Mouse (Mus musculus) forelimb bud, embryonic 11.5 days (tissue): ENCODE measurements around the gene Hspb6.

Experiments
- DNase-seq: peaks from one replicate; pipeline ENCODE4 v3.0.0-alpha.2; 2012; ENCODE audit warnings: low read depth, low spot score

Gene Hspb6

DNA sequence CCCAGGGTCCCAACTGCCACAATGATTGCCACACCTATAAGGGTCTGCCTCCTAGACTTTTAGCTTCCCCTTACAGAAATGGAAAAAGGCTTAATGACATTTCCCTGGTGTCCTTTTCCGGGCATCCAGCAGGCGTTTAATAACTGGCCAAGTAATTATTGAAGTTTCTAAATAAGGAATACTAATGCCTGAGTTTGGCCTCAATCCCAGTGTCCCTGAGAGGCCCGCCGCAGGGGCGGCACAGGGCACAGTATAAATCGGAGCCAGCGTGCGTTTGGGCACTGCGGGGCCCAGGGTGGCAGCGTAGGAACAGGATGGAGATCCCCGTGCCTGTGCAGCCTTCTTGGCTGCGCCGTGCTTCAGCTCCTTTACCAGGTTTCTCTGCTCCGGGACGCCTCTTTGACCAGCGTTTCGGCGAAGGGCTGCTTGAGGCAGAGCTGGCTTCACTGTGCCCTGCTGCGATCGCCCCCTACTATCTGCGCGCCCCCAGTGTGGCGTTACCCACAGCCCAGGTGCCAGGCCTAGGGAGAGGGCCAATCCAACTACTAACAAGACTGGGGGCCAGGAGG, 1.1 kb downstream of the Hspb6 start:
- DNase-seq, result no peak

DNA sequence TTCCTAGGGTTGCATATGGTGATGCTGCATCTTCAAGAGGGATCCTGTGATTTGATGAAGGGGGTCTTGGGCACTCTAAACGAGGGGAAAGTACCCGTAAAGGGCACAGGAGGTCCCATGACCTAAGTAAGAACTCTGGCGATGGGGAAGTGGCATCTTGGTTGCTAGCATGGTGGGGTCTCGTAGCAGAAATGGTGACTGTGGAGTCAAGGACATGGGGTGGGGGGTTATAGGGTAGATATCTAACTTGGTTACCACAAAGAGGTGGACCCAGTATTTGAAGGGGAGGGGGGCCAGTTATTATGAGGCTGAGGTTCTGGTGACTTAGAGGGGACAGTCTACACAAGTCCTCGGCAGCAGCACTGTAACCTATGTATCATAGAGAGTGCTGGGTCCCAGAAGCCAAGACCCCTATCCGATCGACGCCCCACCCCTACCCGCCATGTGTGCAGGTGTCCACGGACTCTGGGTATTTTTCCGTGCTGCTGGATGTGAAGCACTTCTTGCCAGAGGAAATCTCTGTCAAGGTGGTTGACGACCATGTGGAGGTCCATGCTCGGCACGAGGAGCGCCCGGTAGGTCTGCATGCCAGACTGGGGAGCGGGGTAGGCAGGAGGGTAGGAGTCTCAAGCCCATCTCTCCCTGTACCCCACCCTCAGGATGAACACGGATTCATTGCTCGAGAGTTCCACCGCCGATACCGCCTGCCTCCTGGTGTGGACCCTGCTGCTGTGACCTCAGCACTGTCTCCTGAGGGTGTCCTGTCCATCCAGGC, 2.0 kb downstream of the Hspb6 start:
- no peak for DNase-seq

DNA sequence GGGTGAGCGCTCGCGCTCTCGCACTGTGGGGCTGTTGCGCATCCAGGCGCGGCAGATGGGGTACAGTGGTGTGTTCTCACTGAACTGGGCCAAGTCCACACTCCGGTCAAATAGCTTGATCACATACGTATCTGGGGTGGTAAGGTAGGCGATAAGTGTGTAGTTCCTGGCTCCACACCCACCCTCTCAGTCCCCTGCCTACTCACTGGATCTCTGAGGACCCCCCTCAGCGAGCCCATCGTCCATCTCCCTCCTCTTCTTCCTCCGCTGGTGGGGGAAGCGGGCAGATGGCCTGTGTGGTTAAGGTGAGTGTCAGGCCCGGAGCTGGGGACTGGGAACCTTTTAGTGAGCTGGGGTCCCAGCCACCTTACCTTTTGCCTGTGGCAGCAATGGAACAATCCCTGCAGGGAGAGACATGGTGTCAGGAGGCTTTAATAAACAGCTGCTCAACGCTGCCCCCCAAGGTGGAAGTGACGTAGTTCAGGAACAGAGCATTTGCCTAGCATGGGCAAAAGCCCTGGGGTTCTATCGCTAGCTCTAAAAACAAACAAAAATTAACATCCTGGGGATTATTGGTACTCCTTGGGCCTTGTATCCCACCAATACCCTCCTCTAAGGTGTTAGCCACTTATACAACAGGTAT, 5.0 kb downstream of the Hspb6 start:
- no peak for DNase-seq

DNA sequence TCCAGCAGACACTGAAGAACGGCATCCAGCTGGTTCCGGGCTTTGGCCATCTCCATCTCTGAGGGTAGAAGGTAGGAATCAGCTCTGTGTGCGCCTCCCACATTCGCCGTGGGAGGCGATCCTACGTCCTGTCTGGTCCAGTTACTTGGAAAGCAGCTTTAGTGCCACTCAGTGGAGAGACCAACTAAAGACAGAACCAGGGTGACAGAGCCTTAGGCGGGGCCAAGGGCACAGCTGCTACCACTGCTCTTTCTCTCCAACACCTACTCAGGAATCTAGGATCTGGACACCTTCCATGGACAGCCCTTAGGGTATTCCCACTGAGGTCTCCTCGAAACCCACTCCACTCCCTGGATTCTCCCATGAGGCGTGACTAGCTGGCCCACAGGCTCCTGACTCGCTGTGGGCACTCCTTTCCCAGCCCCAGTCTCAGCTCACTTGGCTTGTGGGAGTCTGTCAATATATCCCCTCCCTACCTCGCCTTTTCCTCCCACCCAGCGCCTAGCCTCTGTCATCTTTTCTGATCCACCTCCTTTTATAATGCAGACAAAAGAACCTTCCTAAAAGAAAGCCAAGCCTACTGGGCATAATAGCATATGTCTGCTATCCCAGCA, 6.0 kb downstream of the Hspb6 start:
- DNase-seq, result no peak

DNA sequence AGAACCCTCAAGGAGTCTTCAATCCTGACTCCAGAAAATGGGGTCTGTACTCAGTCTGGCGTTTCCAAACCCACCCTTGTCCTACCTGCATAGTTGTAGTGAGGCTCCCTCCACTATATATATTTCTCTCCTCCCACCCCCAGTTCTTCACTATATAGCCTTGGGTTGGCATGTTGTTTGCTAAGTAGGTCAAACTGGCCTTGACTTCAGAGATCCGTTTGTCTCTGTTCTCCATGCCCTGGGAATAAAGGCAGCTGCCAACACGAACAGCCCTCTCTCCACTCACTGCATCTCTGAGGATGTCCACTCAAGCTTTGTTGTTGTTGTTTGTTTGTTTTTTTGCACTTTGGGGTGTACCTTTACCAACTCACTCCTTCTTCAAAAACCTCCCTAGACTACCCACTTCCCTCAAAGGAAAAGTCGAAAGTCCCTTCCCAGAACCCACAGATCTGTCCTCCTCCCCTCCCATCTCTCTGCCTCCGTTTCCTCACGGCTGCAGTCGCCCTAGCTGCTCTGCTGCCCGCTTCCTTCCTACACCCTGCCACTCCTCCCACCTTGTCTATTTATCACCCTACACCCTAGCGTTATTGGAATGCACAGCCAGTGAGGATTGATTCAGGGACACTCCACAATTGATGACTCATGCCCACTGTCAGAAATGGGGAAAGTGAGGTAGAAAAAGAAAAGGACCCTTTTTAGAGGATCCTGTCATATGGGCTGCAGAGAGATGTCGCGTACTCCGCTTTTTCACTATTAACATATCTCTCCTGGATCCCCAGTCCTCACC, 6.9 kb downstream of the Hspb6 start:
- DNase-seq, result no peak

DNA sequence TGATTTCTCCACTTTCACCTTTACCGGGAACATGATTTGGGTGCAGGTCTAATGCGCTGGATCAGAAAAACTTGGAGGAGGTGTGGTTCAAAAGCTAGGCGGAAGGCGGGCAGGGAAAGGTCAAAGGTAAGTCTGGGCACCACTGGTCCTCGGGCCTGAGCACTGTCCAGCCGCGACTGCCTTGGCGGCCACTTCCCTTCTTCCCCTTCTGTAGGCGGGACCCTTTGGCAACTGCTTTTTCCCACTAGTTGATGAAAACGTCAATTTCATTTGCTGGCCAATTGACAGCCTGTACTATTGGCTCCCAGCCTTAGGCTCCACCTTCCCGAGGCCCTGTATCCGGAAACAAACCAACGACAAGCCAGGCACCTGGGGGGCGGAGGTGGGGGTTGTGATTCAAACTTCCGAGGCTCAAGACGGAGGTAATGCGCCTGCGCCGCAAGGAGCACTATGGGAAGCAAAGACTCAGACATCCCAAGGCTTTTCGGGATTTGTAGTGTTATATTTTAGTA, 7.5 kb downstream of the Hspb6 start, which contains the start of gene Lin37:
Lin37 (minus strand) TSS at position 396 of the 512 bp plus-strand sequence.
- DNase-seq, result peak; percentile 96

DNA sequence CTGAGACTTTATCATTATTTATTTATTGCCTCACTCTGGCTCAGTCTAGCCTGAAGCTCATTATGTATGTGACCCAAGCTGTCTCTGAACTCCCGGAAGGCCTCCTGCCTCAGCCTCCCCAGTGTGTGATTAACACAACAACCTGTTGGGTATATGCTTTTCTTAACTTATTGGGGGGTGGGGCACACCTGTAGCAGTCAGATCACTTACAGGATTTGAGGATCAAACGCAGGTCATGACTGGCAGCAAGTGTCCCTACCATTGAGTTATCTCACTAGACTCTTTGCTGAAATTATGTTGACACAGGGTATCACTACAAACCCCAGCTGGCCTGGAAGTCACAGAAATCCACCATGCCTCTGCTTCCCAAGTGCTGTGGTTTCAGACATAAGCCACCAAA, 8.3 kb downstream of the Hspb6 start:
- no peak for DNase-seq

DNA sequence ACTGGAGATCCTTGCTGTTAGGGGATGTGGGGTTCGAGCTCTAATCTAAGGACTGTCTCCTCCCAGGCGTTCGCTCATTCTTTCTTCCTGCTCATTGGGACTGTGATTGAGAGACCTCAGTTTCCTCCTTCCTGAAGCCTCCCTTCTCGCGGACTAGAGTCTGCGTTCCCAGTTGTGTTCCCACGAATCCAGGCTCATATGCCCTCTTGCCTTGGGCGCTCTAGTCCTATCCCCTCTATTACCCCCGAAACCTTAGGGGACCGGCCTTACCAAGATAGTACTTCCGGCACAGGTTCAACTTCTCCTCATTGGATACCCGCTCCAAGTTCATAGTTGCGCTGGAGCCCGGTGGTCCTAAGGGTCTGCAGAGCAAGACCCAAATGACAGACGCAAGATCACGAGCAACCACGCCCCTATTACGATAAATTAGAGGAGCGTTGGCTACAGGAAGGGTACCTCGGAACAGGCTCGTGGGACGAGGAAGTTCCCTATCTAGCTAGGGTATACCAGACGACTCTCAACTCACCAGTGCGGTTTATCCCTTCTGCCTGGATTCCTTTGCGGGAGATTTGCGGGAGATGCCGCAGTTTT, 10.6 kb downstream of the Hspb6 start:
- DNase-seq, result no peak

DNA sequence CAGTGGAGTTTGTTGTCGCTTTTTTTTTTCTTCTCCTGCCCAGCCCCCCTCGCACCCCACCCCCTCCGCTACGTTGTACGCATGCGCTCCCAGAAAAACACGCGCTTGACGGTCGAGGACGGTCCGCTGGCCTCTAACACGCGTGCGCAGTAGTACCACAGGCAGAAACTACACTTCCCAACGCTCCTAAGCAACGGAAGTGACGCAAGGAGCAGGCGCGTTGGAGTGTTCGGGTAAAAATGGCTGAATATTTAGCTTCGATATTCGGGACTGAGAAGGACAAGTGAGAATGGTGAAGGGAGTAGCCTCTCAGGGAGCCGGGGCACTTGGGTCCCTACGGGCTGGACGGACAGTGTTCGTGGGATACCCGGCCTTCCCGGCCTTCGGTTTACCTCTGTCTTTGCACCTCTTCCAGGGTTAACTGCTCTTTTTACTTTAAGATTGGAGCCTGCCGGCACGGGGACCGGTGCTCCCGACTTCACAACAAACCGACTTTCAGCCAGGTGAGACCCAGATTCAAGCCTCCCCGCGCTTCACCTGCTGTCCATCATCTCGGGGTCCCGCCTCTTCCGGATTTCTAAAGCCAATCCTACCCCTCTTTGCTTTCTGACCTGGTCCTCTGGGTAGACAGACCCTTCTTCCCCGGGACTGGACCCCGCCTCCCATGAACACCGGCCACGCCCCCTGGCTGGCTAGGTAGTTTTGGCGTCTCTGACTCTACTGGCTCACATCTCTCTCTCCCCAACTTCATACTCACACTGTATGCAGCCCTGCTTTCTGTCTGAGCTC, 11.3 kb downstream of the Hspb6 start, which contains the start of the genes U2af1l4, Gm49396 and Psenen:
U2af1l4 (plus strand) TSS at position 185 of the 789 bp plus-strand sequence.
Gm49396 (plus strand) TSS at position 228 of the 789 bp plus-strand sequence.
Psenen (minus strand) TSS at position 511 of the 789 bp plus-strand sequence.
- peak; percentile 98 for DNase-seq

DNA sequence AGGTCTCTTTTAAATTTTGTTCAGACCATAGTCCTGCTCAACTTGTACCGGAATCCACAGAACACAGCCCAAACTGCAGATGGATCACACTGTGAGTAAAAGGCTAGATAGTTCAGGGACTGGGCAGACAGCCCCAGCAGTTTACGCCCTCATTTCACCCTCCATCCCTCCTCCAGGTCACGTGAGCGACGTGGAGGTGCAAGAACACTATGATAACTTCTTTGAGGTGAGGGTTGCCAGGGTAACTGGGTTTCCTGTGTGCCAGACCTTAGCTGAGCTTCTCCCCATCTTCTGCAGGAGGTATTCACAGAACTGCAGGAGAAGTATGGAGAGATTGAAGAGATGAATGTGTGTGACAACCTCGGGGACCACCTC, 11.9 kb downstream of the Hspb6 start:
- DNase-seq, result no peak

DNA sequence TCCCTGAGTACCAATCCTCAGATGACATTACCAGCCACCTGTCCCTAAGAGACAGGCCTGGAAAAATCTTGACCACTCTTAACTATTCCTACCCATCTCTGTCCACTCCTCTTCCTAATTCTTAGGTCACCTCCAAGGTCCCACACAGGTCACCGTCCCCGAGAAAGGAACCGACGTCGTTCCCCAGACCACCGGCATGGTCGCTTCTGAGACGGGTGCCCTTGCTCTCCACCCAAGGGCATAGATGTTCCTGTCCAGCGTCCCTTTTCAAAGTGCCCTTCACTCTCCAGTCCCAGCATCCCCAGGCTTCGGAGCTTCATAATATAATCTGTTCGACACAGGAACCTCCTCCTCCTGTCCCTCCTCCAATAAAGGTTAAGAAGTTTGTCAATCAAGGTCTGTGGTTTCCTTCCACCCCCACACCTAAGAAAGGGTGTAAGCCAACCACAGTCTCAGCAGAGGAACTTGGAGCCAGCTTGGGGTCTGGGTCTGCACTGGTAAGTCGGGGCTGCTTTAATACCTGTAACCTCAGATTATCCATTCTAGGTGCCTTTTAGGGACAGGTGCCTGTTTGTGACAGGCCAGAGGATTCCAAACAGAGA, 13.1 kb downstream of the Hspb6 start, which contains the start of gene Igflr1:
Igflr1 (plus strand) TSS at position 458 of the 602 bp plus-strand sequence.
- no peak for DNase-seq

DNA sequence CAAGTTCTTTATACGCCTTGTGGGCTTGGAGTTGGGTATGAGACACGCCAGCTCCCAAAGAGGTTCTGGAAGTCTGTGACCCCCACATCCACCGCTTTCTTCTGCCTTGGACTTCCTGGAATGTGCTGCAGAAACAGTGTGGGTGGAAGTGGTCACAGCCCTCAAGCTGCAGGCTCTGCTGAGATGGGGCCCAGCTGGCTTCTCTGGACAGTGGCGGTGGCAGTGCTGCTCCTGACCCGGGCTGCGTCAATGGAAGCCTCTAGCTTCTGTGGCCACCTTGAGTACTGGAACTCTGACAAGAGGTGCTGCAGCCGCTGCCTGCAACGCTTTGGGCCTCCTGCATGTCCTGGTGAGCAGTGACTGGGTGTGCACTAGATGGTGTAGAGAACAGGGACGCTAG, 14.1 kb downstream of the Hspb6 start:
- DNase-seq, result no peak

DNA sequence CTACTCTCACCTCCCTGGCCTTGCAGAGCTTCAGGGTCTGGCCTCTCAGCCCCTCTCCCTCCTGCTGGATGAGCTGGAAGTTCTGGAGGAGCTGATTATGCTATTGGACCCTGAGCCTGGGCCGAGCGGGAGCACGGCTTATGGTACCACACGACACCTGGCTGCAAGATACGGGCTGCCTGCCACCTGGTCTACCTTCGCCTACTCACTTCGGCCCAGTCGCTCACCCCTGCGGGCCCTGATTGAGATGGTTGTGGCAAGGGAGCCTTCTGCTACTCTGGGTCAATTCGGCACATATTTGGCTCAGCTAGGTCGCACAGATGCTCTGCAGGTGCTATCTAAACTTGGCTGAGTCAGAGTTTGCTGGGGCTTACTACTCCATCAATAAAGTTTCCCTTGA, 15.6 kb downstream of the Hspb6 start:
- no peak for DNase-seq

DNA sequence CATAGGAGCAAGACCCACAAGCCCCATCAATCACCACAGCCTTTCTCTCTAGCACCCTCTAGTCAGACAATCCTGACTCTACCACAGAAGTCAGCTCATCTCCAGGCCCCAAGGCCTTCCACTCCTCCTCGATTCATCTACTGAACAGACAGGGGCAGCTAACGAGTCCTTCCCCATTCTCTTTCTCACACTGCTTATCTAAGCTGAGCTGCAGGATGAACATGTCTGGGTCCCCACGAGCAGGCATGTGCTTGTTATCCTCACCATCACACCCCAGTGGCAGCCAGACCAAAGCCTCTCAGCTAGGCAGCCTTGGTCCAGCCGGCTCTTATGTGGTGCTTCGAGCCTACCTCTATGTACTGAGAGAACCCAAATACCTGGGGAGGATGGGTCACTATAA, 20.4 kb downstream of the Hspb6 start:
- no peak for DNase-seq

DNA sequence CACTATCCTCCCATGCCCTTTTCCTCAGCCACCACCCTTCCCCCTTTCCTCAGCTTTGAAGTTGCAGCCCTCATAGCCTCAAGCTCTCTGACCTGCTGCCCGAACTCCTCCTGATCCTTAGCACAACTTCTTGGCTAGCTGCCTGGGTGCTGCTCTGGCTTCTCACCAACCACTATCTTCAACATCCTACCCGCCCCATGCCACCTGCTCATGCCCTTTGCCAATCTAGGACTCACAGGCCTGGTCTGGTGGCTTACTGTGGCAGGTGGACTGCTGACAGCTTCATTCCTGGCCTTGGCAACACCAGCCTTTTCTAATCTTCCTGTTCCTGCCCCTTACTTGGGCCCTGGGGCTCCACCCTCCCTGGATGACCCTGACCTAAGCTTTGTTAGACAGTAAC, 21.0 kb downstream of the Hspb6 start:
- DNase-seq, result no peak

DNA sequence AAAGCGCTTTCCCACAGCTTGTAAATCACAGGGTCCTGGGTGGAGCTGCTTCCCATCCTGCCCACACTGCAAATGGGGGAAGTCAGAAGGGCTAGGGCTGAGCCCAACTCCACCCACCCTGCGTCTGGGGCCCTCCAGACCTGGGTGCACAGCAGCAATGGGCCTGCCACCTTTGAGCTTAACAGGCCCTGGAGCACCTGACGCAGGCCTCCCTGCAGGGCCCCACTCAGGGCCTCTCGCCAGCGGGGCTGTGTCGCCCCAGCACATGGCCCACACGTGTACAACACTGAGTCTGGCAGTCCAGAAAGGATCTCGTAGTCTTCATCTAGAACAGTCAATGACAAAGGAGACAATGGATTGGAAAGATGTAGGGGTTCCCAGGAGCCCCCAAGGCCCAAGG, 28.0 kb downstream of the Hspb6 start:
- no peak for DNase-seq

DNA sequence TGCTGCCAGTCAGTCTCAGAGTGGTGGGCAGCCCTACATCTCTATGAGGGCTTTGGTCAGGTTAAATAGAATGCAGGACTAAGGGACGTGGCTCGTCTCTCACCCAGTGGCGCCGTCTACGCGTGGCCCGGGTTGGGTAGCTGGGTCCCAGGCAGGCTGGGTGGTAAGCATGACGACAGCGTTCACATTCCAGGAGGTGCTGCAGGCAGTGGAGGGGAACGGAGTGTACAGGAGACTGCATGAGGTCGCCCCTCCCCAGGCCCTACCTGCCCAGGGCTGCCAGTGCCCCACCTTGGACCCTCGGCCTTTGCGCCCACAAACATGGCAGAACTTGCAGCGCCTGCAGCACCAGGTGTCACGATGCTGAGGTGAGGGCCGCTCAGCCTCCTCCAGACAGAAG, 29.6 kb downstream of the Hspb6 start:
- DNase-seq, result no peak

DNA sequence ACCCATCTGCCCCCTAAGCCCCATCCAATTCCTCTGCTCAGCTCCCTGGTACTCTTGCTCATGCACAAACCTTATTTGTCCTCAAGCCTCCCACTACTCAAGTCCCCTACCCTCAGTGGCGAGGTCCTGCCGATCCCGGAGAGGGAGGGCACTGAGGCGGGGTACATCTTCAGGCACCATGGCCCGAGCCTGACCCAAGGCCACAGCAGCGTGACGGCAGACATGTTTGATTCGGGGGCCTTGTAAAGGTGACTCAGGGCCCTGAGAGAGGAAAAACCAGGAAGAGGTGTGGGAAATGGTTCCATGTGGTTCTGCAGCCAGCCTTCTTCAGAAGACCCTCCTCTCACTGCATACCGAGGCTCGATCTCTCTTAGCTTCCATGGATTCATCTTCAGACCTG, 32.4 kb downstream of the Hspb6 start:
- no peak for DNase-seq

DNA sequence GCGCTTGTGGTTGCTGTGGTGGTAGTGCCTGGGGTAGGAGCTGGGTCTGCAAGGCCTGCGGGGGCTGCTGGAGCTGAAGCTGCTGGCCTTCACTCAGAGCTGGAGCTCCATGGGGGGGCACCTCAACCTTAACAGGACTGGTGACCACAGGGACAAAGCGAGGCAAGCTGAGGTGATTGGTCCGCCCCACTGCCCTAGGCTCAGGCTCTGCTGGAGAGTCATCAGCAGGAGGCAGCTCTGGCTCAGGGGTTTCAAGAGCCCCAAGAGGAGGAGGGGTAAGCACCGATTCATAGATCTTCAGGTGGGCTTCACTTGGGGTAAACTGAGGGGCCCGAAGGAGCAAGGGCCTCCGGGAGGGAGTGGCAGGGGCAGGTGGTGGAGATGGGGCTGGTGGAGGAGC, 33.2 kb downstream of the Hspb6 start:
- DNase-seq, result no peak
